Mouse (Mus musculus) MEL (cell line): ENCODE results near the gene Hdac7. TPM values are rescaled to one million over a fixed set of nuclear protein-coding genes. Genes with fewer than 3 reads are reported as not detected.
A peak's percentile ranks its signal among the peaks of the same experiment; 100 is the strongest.

Experiments
- DNase-seq: peaks from one replicate; pipeline ENCODE4 v3.0.0; 2011; ENCODE audit warnings: low read depth, low spot score
- H3K27ac ChIP-seq: 2 replicates; pipeline ENCODE4 v1.5.1; 2012; ENCODE audit warnings: low read depth, mild to moderate bottlenecking, control low read depth, low read length, moderate library complexity; ENCODE audit not compliant: control insufficient read depth
- H3K27me3 ChIP-seq, 2 experiments: fragments of 150-350 bp in 1 of 2; sonication (generic) in 1 of 2; 2 replicates each; pipeline ENCODE4 v1.6.1; 2012; ENCODE audit warnings: low read length in 2 of 2, mild to moderate bottlenecking in 2 of 2, improper control_type of control experiment in 1 of 2, moderate library complexity in 1 of 2; ENCODE audit not compliant: insufficient read depth in 2 of 2, control insufficient read depth in 1 of 2
- H3K36me3 ChIP-seq, 2 experiments: 2 replicates each; pipeline ENCODE4 v1.6.1; 2012 to 2014; ENCODE audit warnings: low read length in 2 of 2, improper control_type of control experiment in 1 of 2, inconsistent platforms in 1 of 2, mild to moderate bottlenecking in 1 of 2; ENCODE audit not compliant: insufficient read depth in 2 of 2, control insufficient read depth in 1 of 2
- H3K4me1 ChIP-seq, 2 experiments: fragments of 150-350 bp in 1 of 2; sonication (generic) in 1 of 2; 2 replicates each; pipeline ENCODE4 v1.6.1; 2012; ENCODE audit warnings: low read length in 2 of 2, improper control_type of control experiment in 1 of 2, mild to moderate bottlenecking in 1 of 2; ENCODE audit not compliant: insufficient read depth in 2 of 2, control insufficient read depth in 1 of 2
- H3K4me3 ChIP-seq, 2 experiments: fragments of 150-350 bp in 1 of 2; sonication (generic) in 1 of 2; 2 replicates each; pipeline ENCODE4 v1.5.1; 2012; ENCODE audit warnings: low read depth in 2 of 2, low read length in 2 of 2, mild to moderate bottlenecking in 2 of 2, moderate library complexity in 2 of 2, control low read depth in 1 of 2, improper control_type of control experiment in 1 of 2; ENCODE audit not compliant: control insufficient read depth in 1 of 2, insufficient read depth in 1 of 2
- H3K79me2 ChIP-seq: 2 replicates; pipeline ENCODE4 v1.6.1; 2012; ENCODE audit warnings: mild to moderate bottlenecking, low read length, moderate library complexity; ENCODE audit not compliant: control insufficient read depth, poor library complexity, insufficient read depth
- H3K9ac ChIP-seq: 2 replicates; pipeline ENCODE4 v1.6.1; 2012; ENCODE audit warnings: low read depth, mild to moderate bottlenecking, control low read depth, low read length, moderate library complexity; ENCODE audit not compliant: control insufficient read depth, poor library complexity, severe bottlenecking
- H3K9me3 ChIP-seq: fragments of 150-350 bp; sonication (generic); replicated peaks from 2 replicates; pipeline ENCODE4 v1.6.1; 2012; ENCODE audit warnings: mild to moderate bottlenecking, low read length, improper control_type of control experiment, moderate library complexity; ENCODE audit not compliant: insufficient read depth
- BHLHE40 ChIP-seq: IDR thresholded peaks from 2 replicates; pipeline ENCODE4 v1.6.1; 2012; ENCODE audit warnings: low read depth, mild to moderate bottlenecking, inconsistent platforms, low read length, improper control_type of control experiment, borderline replicate concordance
- CHD1 ChIP-seq: IDR thresholded peaks from 2 replicates; pipeline ENCODE4 v1.6.1; 2012; ENCODE audit warnings: low read depth, mild to moderate bottlenecking, inconsistent platforms, low read length, improper control_type of control experiment
- CHD2 ChIP-seq: IDR thresholded peaks from 2 replicates; pipeline ENCODE4 v1.6.1; 2011; ENCODE audit warnings: low read length, improper control_type of control experiment
- CTCF ChIP-seq, 3 experiments: IDR thresholded peaks in 2 of 3; conservative IDR thresholded peaks in 1 of 3; 2 replicates each; pipeline ENCODE4 v1.5.1; 2011 to 2012; ENCODE audit warnings: low read length in 3 of 3, low read depth in 2 of 3, mild to moderate bottlenecking in 2 of 3, improper control_type of control experiment in 1 of 3, inconsistent platforms in 1 of 3, mixed read lengths in 1 of 3, moderate library complexity in 1 of 3; ENCODE audit not compliant: control insufficient read depth in 1 of 3, insufficient read depth in 1 of 3, poor library complexity in 1 of 3, severe bottlenecking in 1 of 3
- E2F4 ChIP-seq: IDR thresholded peaks from 2 replicates; pipeline ENCODE4 v1.6.1; 2011; ENCODE audit warnings: low read depth, low read length, improper control_type of control experiment, borderline replicate concordance
- ELF1 ChIP-seq: IDR thresholded peaks from 2 replicates; pipeline ENCODE4 v1.6.1; 2014; ENCODE audit warnings: low read depth, mild to moderate bottlenecking, inconsistent platforms, low read length, improper control_type of control experiment, moderate library complexity
- ETS1 ChIP-seq: IDR thresholded peaks from 2 replicates; pipeline ENCODE4 v1.6.1; 2012; ENCODE audit warnings: low read depth, mild to moderate bottlenecking, inconsistent platforms, low read length, improper control_type of control experiment, moderate library complexity
- GABPA ChIP-seq: IDR thresholded peaks from 2 replicates; pipeline ENCODE4 v1.6.1; 2012; ENCODE audit warnings: low read depth, mild to moderate bottlenecking, inconsistent platforms, low read length, improper control_type of control experiment, moderate library complexity
- MAFK ChIP-seq: IDR thresholded peaks from 2 replicates; pipeline ENCODE4 v1.6.1; 2011; ENCODE audit warnings: low read depth, mild to moderate bottlenecking, low read length, improper control_type of control experiment, borderline replicate concordance
- MAZ ChIP-seq: IDR thresholded peaks from 2 replicates; pipeline ENCODE4 v1.6.1; 2012; ENCODE audit warnings: low read depth, mild to moderate bottlenecking, inconsistent platforms, low read length, improper control_type of control experiment
- MEF2A ChIP-seq: IDR thresholded peaks from 2 replicates; pipeline ENCODE4 v1.6.1; 2014; ENCODE audit warnings: low read depth, mild to moderate bottlenecking, inconsistent platforms, low read length, improper control_type of control experiment; ENCODE audit not compliant: poor library complexity, insufficient replicate concordance, severe bottlenecking; ENCODE audit errors: extremely low read depth
- MXI1 ChIP-seq: IDR thresholded peaks from 2 replicates; pipeline ENCODE4 v1.6.1; 2011; ENCODE audit warnings: mild to moderate bottlenecking, low read depth, low read length, improper control_type of control experiment
- MYC ChIP-seq: IDR thresholded peaks from 2 replicates; pipeline ENCODE4 v1.6.1; 2011; ENCODE audit warnings: low read depth, mild to moderate bottlenecking, low read length, improper control_type of control experiment, moderate library complexity
- NELFE ChIP-seq: IDR thresholded peaks from 2 replicates; pipeline ENCODE4 v1.6.1; 2011; ENCODE audit warnings: low read depth, low read length, improper control_type of control experiment
- NRF1 ChIP-seq: IDR thresholded peaks from 2 replicates; pipeline ENCODE4 v1.6.1; 2014; ENCODE audit warnings: low read depth, mild to moderate bottlenecking, inconsistent platforms, low read length, improper control_type of control experiment, moderate library complexity; ENCODE audit not compliant: poor library complexity, insufficient read depth, severe bottlenecking
- POLR2A ChIP-seq, 2 experiments: IDR thresholded peaks; 2 replicates each; pipeline ENCODE4 v1.6.1; 2011 to 2012; ENCODE audit warnings: low read length in 2 of 2, mild to moderate bottlenecking in 2 of 2, control low read depth in 1 of 2, improper control_type of control experiment in 1 of 2, low read depth in 1 of 2, moderate library complexity in 1 of 2; ENCODE audit not compliant: control insufficient read depth in 1 of 2, insufficient read depth in 1 of 2, poor library complexity in 1 of 2
- POLR2AphosphoS2 ChIP-seq: IDR thresholded peaks from 2 replicates; pipeline ENCODE4 v1.6.1; 2011; ENCODE audit warnings: low read length, improper control_type of control experiment
- POLR2AphosphoS5 ChIP-seq: IDR thresholded peaks from 2 replicates; pipeline ENCODE4 v1.6.1; 2012; ENCODE audit warnings: low read depth, borderline replicate concordance, mild to moderate bottlenecking, inconsistent platforms, low read length, moderate library complexity, mixed read lengths
- RAD21 ChIP-seq: IDR thresholded peaks from 2 replicates; pipeline ENCODE4 v1.6.1; 2011; ENCODE audit warnings: mild to moderate bottlenecking, low read depth, low read length, improper control_type of control experiment
- SIN3A ChIP-seq: IDR thresholded peaks from 2 replicates; pipeline ENCODE4 v1.6.1; 2012; ENCODE audit warnings: low read length, improper control_type of control experiment, inconsistent platforms
- SMC3 ChIP-seq: IDR thresholded peaks from 2 replicates; pipeline ENCODE4 v1.6.1; 2011; ENCODE audit warnings: low read depth, low read length, improper control_type of control experiment
- TBP ChIP-seq: IDR thresholded peaks from 2 replicates; pipeline ENCODE4 v1.8.0; 2011; ENCODE audit warnings: low read depth, low read length, improper control_type of control experiment
- TCF12 ChIP-seq: IDR thresholded peaks from 2 replicates; pipeline ENCODE4 v1.6.1; 2014; ENCODE audit warnings: low read depth, mild to moderate bottlenecking, inconsistent platforms, low read length, improper control_type of control experiment, moderate library complexity
- UBTF ChIP-seq: IDR thresholded peaks from 2 replicates; pipeline ENCODE4 v1.6.1; 2012; ENCODE audit warnings: low read depth, mild to moderate bottlenecking, inconsistent platforms, low read length, improper control_type of control experiment, moderate library complexity, borderline replicate concordance; ENCODE audit not compliant: insufficient read depth
- USF1 ChIP-seq: IDR thresholded peaks from 2 replicates; pipeline ENCODE4 v1.6.1; 2014; ENCODE audit warnings: low read depth, mild to moderate bottlenecking, inconsistent platforms, low read length, improper control_type of control experiment, moderate library complexity
- USF2 ChIP-seq, 2 experiments: IDR thresholded peaks; 2 replicates each; pipeline ENCODE4 v1.6.1; 2011 to 2012; ENCODE audit warnings: improper control_type of control experiment in 2 of 2, low read length in 2 of 2, borderline replicate concordance in 1 of 2, inconsistent platforms in 1 of 2, low read depth in 1 of 2, mild to moderate bottlenecking in 1 of 2; ENCODE audit not compliant: insufficient read depth in 1 of 2
- ZC3H11A ChIP-seq: IDR thresholded peaks from 2 replicates; pipeline ENCODE4 v1.6.1; 2012; ENCODE audit warnings: low read depth, mild to moderate bottlenecking, inconsistent platforms, low read length, improper control_type of control experiment
- polyA plus RNA-seq, 2 experiments: library from polyadenylated mRNA; stranded (reverse) in 1 of 2; unstranded in 1 of 2; fragments of >175 nt in 1 of 2; fragments of >200 nt in 1 of 2; gene quantifications; 2 replicates each; pipeline versions ENCODE4 v1.2.1 to v1.2.4; 2012; ENCODE audit warnings: low replicate concordance in 2 of 2, low read depth in 1 of 2; ENCODE audit not compliant: insufficient read length in 2 of 2, insufficient read depth in 1 of 2, missing spikeins in 1 of 2
- total RNA-seq: library from RNA; depleted of rRNA; stranded (reverse); fragments of 300-350 nt; gene quantifications from 2 replicates; pipeline ENCODE4 v1.2.3, GENCODE M21; 2012

Gene Hdac7
- total and polyA plus RNA-seq, 3 experiments: 100 to 389 TPM; not detected in 1

- Histone ChIP-seq H3K79me2 (peaks cover 29% of the 10 kb centered on the region), H3K36me3 (peaks cover 0 to 49% of the 10 kb centered on the region in 2 experiments; a peak in 3 of 4 replicates), H3K4me3 (peak overlapping the region; percentile 90 to 91), H3K27ac (peak overlapping the region; percentile 94), H3K4me1 (peaks cover 12 to 51% of the 10 kb centered on the region in 2 experiments)
- TF ChIP-seq POLR2AphosphoS5 (peak; percentile 53; the same call in 1 of the 2 replicates), BHLHE40 (no peak), USF2 (IDR thresholded peaks at IDR 0.05; ENCODE audit: borderline replicate concordance in 1 of 2, insufficient read depth in 1 of 2, low read depth in 1 of 2, low read length in 2 of 2) (no peak)
- TF ChIP-seq, all 39 proteins: peak for 1
- Histone ChIP-seq H3K9ac (peak overlapping the region; percentile 96), H3K9me3 (no peaks in the 10 kb centered on the region), H3K27me3 (no peaks in the 10 kb centered on the region)
- DNase-seq: peak; percentile 77
These were observed 59.6 kb downstream of the Hdac7 start for GRCm38 (mm10) chr15:97784561-97785161.

GRCm38 (mm10) chr15:97784092-97784559 is 60.2 kb downstream of the Hdac7 start:
- peak overlapping the region; percentile 94 for H3K27ac ChIP-seq
- DNase-seq: peak; percentile 97
- H3K36me3 ChIP-seq: peaks cover 0 to 48% of the 10 kb centered on the region in 2 experiments; a peak in 3 of 4 replicates
- no peaks in the 10 kb centered on the region for H3K9me3 ChIP-seq
- TF ChIP-seq BHLHE40 (no peak), CHD1 (no peak), ETS1 (no peak), USF1 (no peak), NELFE (no peak), ZC3H11A (no peak), GABPA (no peak), SMC3 (no peak), MEF2A (no peak), MYC (no peak), MXI1 (no peak), MAZ (no peak), TBP (peak; percentile 88), ELF1 (no peak), NRF1 (no peak), TCF12 (no peak), E2F4 (no peak), USF2 (IDR thresholded peaks at IDR 0.05; ENCODE audit: borderline replicate concordance in 1 of 2, insufficient read depth in 1 of 2, low read depth in 1 of 2, low read length in 2 of 2) (no peak), CTCF (IDR thresholded peaks at IDR 0.05 in 2 of 3, conservative IDR thresholded peaks at IDR 0.05 in 1 of 3; ENCODE audit: control insufficient read depth in 1 of 3, insufficient read depth in 1 of 3, low read depth in 2 of 3, low read length in 3 of 3, poor library complexity in 1 of 3, severe bottlenecking in 1 of 3) (peak in 2 of 3 experiments; percentile 93 to 100; a peak in 4 of 6 replicates), UBTF (peak; percentile 97), RAD21 (no peak), POLR2AphosphoS2 (no peak), CHD2 (no peak), SIN3A (no peak), POLR2A (IDR thresholded peaks at IDR 0.05; ENCODE audit: control insufficient read depth in 1 of 2, insufficient read depth in 1 of 2, low read depth in 1 of 2, low read length in 2 of 2, poor library complexity in 1 of 2) (peak; percentile 91 to 99), MAFK (no peak)
- no peaks in the 10 kb centered on the region for H3K27me3 ChIP-seq
- H3K4me1 ChIP-seq: peaks cover 10 to 48% of the 10 kb centered on the region in 2 experiments
- peak overlapping the region; percentile 90 to 91 for H3K4me3 ChIP-seq
- H3K79me2 ChIP-seq: peaks cover 29% of the 10 kb centered on the region
- peak overlapping the region; percentile 96 for H3K9ac ChIP-seq
